15 mouse cellular contexts compared by ENCODE assay signal in the genomic region with DNA sequence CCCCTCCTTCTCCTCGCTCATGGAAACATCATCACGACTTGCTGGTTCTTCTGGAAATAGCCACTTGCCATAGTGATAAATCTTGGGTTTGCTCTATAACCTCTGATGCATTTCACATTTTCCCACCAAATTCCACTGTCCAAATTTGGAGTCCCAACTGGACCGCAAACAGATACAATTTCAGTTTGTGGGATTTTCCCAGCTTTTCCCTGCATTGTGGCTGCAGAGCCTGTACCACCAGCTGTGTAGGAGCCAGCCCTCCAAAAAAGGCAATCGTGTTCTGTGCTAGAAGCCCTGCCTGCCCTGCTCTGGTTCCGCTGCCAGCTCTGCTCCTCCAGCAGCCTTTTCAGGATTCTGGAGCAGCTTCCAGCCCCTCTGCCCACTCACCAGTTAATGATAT.
A peak's percentile ranks its signal among the peaks of the same experiment; 100 is the strongest.
DNase-seq lines count a peak whose midpoint lies in the region; ATAC-seq lines count a peak whose summit lies in the region.
"Had no signal": no experiment of that assay in that cellular context is flagged by ENCODE, and none has a peak within 500 bp of the region (broad histone marks: within the 10 kb centered on the region; RNA-seq: fewer than 3 reads in every experiment).

No protein-coding gene starts in this region.

- WGBS in limb, embryonic 13.5 days: 65% methylated on average over 5 of the region's 5 CpGs

- no peaks in the 10 kb centered on the region for H3K9me3 ChIP-seq in limb, embryonic 13.5 days

- H3K4me1 ChIP-seq in limb, embryonic 13.5 days: no peaks in the 10 kb centered on the region

- H3K36me3 ChIP-seq in limb, embryonic 13.5 days: no peaks in the 10 kb centered on the region

- ATAC-seq in frontal cortex, adult (ENCODE audit: low TSS enrichment): peak; percentile 89
- ATAC-seq in limb, embryonic 13.5 days (ENCODE audit: low FRiP score, low read depth): peak; percentile 54; the same call in 1 of the 2 replicates
- ATAC-seq in monocyte, adult 5-6 weeks (replicated peaks; ENCODE audit: insufficient number of reproducible peaks, low FRiP score, low TSS enrichment, poor library complexity, severe bottlenecking): no peak
- ATAC-seq: forebrain, embryonic 14.5 days had no signal

- H3K4me2 ChIP-seq in limb, embryonic 13.5 days (replicated peaks): no peak overlapping the region

- no peak overlapping the region for H3K9ac ChIP-seq in limb, embryonic 13.5 days

- H3K4me3 ChIP-seq in limb, embryonic 13.5 days: no peak overlapping the region

- no peak overlapping the region for H3K27ac ChIP-seq in limb, embryonic 13.5 days

- DNase-seq in frontal cortex, postnatal 14 days (ENCODE audit: low spot score in 2 of 2): no peak
- peak; percentile 9 to 31 for DNase-seq in kidney, postnatal 4 days
- no peak for DNase-seq in kidney, postnatal 36 days
- DNase-seq in 3T3-L1 (ENCODE audit: low read depth, low spot score): peak; percentile 39
- DNase-seq in cerebellum, postnatal 36 days: no peak
- DNase-seq: adrenal gland, postnatal 25 days; cerebellum, postnatal 25 days; kidney, postnatal 25 days; liver; lung, postnatal 14 days; thymus, postnatal 4 days had no signal

- H3K27me3 ChIP-seq in limb, embryonic 13.5 days: no peaks in the 10 kb centered on the region

Comparison
In these comparisons a context has a peak if more than half of its experiments do, and no peak if none do; other contexts are left out.
1. DNase-seq: peak in kidney, postnatal 4 days (2 of 2) and 3T3-L1 (single experiment); none in frontal cortex, postnatal 14 days (0 of 2), kidney, postnatal 36 days (0 of 2) and cerebellum, postnatal 36 days (0 of 2).